13 mouse cellular contexts compared by ENCODE assay signal in genomic region chr9:61895014-61895413, GRCm38 (mm10). TPM values are rescaled to one million over a fixed set of nuclear protein-coding genes. Genes with fewer than 3 reads are reported as not detected.
DNase-seq lines count a peak whose midpoint lies in the region; ATAC-seq and TF ChIP-seq lines count a peak whose summit lies in the region.
"Had no signal": no experiment of that assay in that cellular context is flagged by ENCODE, and none has a peak within 500 bp of the region (broad histone marks: within the 10 kb centered on the region; RNA-seq: fewer than 3 reads in every experiment).

No protein-coding gene starts in this region.

- no peak overlapping the region for H3K4me3 ChIP-seq in lung, adult 2 months (replicated peaks; ENCODE audit: extremely low read depth, low read depth, low read length)
- H3K4me3 ChIP-seq in stomach, embryonic 16.5 days (replicated peaks; ENCODE audit: low read length), result no peak overlapping the region
- H3K4me3 ChIP-seq in hindbrain, embryonic 14.5 days (replicated peaks; ENCODE audit: low read length), result no peak overlapping the region
- H3K4me3 ChIP-seq: limb, embryonic 12.5 days; megakaryocyte, embryonic 14.5 days; neural tube, embryonic 13.5 days had no signal

- H3K9me3 ChIP-seq in stomach, embryonic 16.5 days (replicated peaks; ENCODE audit: control insufficient read depth, low read length), result no peaks in the 10 kb centered on the region
- no peaks in the 10 kb centered on the region for H3K9me3 ChIP-seq in hindbrain, embryonic 14.5 days (ENCODE audit: control insufficient read depth, low read length)
- H3K9me3 ChIP-seq: limb, embryonic 12.5 days; megakaryocyte, embryonic 14.5 days; neural tube, embryonic 13.5 days had no signal

- H3K36me3 ChIP-seq in stomach, embryonic 16.5 days (ENCODE audit: control insufficient read depth, insufficient read depth, low read length), result no peaks in the 10 kb centered on the region
- no peaks in the 10 kb centered on the region for H3K36me3 ChIP-seq in hindbrain, embryonic 14.5 days (replicated peaks; ENCODE audit: control insufficient read depth, insufficient read depth)
- H3K36me3 ChIP-seq: limb, embryonic 12.5 days; neural tube, embryonic 13.5 days had no signal

- no peaks in the 10 kb centered on the region for H3K4me1 ChIP-seq in lung, adult 2 months (ENCODE audit: control insufficient read depth, insufficient read depth, low read length)
- H3K4me1 ChIP-seq in stomach, embryonic 16.5 days (ENCODE audit: control insufficient read depth, insufficient read depth, low read length), result no peaks in the 10 kb centered on the region; the same call in 1 of the 2 replicates
- no peaks in the 10 kb centered on the region for H3K4me1 ChIP-seq in hindbrain, embryonic 14.5 days (replicated peaks; ENCODE audit: control insufficient read depth, insufficient read depth, low read length)

- TF ChIP-seq POLR2A in lung, adult 2 months (IDR thresholded peaks at IDR 0.05; ENCODE audit: borderline replicate concordance, extremely low read depth, low read depth, low read length), result no peak

- no peaks in the 10 kb centered on the region for H3K27me3 ChIP-seq in stomach, embryonic 16.5 days (ENCODE audit: control insufficient read depth, insufficient read depth, low read length)
- peaks cover 8% of the 10 kb centered on the region; the same call in 1 of the 2 replicates for H3K27me3 ChIP-seq in hindbrain, embryonic 14.5 days (ENCODE audit: control insufficient read depth, insufficient read depth, low read length)

- ATAC-seq in stomach, embryonic 16.5 days (ENCODE audit: insufficient read depth, low FRiP score), result peak; percentile 48; the same call in 1 of the 2 replicates
- ATAC-seq in hindbrain, embryonic 14.5 days (ENCODE audit: low FRiP score), result no peak

- peak; percentile 57 to 74 for DNase-seq in lung, adult 18-20 months
- DNase-seq in lung, adult 2 months, result no peak
- DNase-seq in gastrocnemius, adult 8-10 months (ENCODE audit: low spot score in 2 of 2), result peak; percentile 11 to 26
- peak; percentile 59 for DNase-seq in kidney, postnatal 14 days
- DNase-seq in ovary, postnatal 36 days (ENCODE audit: low spot score), result no peak
- no peak for DNase-seq in hindbrain, embryonic 14.5 days (ENCODE audit: low spot score)
- DNase-seq in heart, postnatal 4 days, result no peak
- DNase-seq: B cell, adult 2 months; heart, postnatal 36 days had no signal

- no peak for TF ChIP-seq CTCF in lung, adult 2 months (IDR thresholded peaks at IDR 0.05; ENCODE audit: insufficient read depth, low read length)

- no peak overlapping the region for H3K9ac ChIP-seq in stomach, embryonic 16.5 days (ENCODE audit: low read length)
- no peak overlapping the region for H3K9ac ChIP-seq in hindbrain, embryonic 14.5 days
- H3K9ac ChIP-seq: limb, embryonic 12.5 days; neural tube, embryonic 13.5 days had no signal

- no peak overlapping the region for H3K4me2 ChIP-seq in stomach, embryonic 16.5 days (ENCODE audit: low read depth, low read length)
- H3K4me2 ChIP-seq in hindbrain, embryonic 14.5 days (replicated peaks), result no peak overlapping the region
- H3K4me2 ChIP-seq: limb, embryonic 12.5 days; neural tube, embryonic 13.5 days had no signal

- no peak overlapping the region for H3K27ac ChIP-seq in stomach, embryonic 16.5 days (ENCODE audit: low read length)
- no peak overlapping the region for H3K27ac ChIP-seq in hindbrain, embryonic 14.5 days
- H3K27ac ChIP-seq: limb, embryonic 12.5 days; neural tube, embryonic 13.5 days had no signal

- 53% methylated on average over 8 of the region's 8 CpGs for WGBS in lung, adult 2 months
- WGBS in stomach, embryonic 16.5 days, result 41% methylated on average over 8 of the region's 8 CpGs
- 80% methylated on average over 8 of the region's 8 CpGs for WGBS in hindbrain, embryonic 14.5 days

RNA-seq across cellular contexts. Expression of gene Rplp1, which starts 19.3 kb away (rescaled TPM):
- polyA plus RNA-seq in lung, adult 2 months (2012; rRNA removed), result 6,011 and 7,617 TPM in 2 replicates
- 1,000 to 10,000 TPM; 1,384 to 1,601 (median 1,420) TPM for total RNA-seq in gastrocnemius, adult 8-10 months (2022)
- polyA plus RNA-seq in stomach, embryonic 16.5 days (2015; fragmentation: Nextera tagmentation; extraction: Ambion mirVana), result 1,285 and 1,334 TPM in 2 replicates
- polyA plus RNA-seq in hindbrain, embryonic 14.5 days (2014; fragmentation: Nextera tagmentation; extraction: Ambion mirVana), result 1,005 and 1,169 TPM in 2 replicates
- 1,000 to 10,000 TPM; 1,924 to 1,989 TPM for total RNA-seq in heart, postnatal 4 days (2021)

RNA-seq across cellular contexts. Expression of gene Kif23, which starts 51.6 kb away (rescaled TPM):
- 1.7 and 3.0 TPM in 2 replicates for polyA plus RNA-seq in lung, adult 2 months (2012; rRNA removed)
- total RNA-seq in gastrocnemius, adult 8-10 months (2022), result under 1 TPM in 2 of 4 experiments, not detected in 2; 0.46 to 0.68 TPM
- 102 and 124 TPM in 2 replicates for polyA plus RNA-seq in stomach, embryonic 16.5 days (2015; fragmentation: Nextera tagmentation; extraction: Ambion mirVana)
- polyA plus RNA-seq in hindbrain, embryonic 14.5 days (2014; fragmentation: Nextera tagmentation; extraction: Ambion mirVana), result 14.3 and 17.0 TPM in 2 replicates
- 10 to 100 TPM; 56.0 to 75.0 TPM for total RNA-seq in heart, postnatal 4 days (2021)

Comparison
In these comparisons a context has a peak if more than half of its experiments do, and no peak if none do; other contexts are left out.
1. DNase-seq: peak in lung, adult 18-20 months (2 of 2), gastrocnemius, adult 8-10 months (2 of 2) and kidney, postnatal 14 days (single experiment); none in lung, adult 2 months (single experiment), ovary, postnatal 36 days (single experiment), hindbrain, embryonic 14.5 days (single experiment) and heart, postnatal 4 days (single experiment).